Mouse (Mus musculus) frontal cortex, postnatal 14 days (tissue): Measurements from ENCODE around the gene Gm4871.
A peak's percentile ranks its signal among the peaks of the same experiment; 100 is the strongest.

Experiments used
- DNase-seq, 2 experiments: peaks; one replicate each; pipeline ENCODE4 v3.0.0; 2022; ENCODE audit warnings: low spot score in 2 of 2

Gm4871 gene

DNA sequence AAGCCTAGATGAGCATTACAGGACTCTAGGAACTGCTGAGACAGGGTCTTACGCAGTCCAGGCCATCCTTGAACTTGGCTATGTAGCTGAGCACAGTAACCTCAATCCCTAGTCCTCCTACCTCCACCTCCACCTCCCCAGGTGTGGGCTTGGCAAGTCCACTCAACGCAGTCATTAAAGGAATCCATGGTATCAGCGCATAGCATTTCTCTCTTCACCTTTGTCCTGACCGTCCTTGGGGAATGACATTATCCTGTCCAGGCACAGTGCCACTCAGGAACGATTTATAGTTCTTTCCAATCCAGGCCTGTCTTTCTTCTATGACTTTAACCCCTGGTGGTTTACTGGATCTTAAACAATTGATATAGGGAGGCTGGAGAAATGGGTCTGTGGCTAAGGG, 42.1 kb downstream of the Gm4871 start:
- DNase-seq, result no peak

DNA sequence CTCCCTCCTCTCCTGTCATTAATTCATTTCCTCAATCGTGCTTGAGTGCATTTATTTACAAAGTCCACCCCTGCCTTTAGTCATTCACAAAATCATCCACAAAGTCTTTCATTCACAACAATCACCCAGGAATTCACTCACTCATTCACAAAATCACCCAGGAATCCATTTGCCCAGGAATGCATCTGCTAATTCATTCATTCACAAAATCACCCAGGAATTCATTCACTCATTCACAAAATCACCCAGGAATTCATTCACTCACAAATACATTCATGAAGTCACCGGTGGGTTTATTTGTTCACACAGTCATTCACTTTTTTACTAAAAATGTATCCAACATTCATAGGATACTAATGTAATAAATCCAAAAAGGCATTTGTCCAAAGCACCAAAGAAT, 42.5 kb downstream of the Gm4871 start:
- DNase-seq, result no peak

GRCm38 (mm10) chr5:144989061-144989405, 43.5 kb downstream of the Gm4871 start:
- DNase-seq, result no peak

DNA sequence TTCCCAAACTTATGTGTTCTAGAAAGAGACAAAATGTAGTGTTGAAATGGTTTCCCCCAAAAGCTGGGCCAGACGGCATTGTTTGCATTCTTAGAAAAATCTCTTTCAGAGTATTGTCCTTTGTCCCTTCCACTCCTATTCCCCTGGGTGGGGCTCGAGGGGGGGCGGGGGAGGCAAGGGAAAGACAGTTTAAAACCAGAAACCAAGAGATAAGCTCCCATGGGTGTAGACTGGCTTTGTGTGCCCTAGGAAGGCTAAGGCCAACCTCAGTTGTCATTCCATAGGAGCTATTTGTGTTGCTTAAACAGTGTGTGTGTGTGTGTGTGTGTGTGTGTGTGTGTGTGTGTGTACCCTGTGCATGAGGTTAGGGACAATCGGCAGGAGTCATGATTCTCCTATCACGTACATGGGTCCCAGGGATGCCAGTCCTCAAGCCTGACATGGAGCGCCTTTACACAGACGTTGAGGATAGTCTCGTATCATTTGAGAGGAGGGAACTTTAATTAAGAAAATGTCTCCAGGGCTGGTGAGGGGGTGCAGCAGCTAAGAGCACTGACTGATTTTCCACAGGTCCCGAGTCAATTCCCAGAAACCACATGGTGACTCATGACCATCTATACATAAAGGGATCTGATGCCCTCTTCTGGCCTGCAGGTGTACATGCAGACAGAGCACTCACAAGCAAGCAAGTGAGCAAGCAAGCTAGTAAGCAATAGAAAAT, 44.1 kb downstream of the Gm4871 start:
- DNase-seq, result peak; percentile 16 to 38

- DNase-seq, result no peak
These were observed 45.0 kb downstream of the Gm4871 start for GRCm38 (mm10) chr5:144987561-144987960.

DNA sequence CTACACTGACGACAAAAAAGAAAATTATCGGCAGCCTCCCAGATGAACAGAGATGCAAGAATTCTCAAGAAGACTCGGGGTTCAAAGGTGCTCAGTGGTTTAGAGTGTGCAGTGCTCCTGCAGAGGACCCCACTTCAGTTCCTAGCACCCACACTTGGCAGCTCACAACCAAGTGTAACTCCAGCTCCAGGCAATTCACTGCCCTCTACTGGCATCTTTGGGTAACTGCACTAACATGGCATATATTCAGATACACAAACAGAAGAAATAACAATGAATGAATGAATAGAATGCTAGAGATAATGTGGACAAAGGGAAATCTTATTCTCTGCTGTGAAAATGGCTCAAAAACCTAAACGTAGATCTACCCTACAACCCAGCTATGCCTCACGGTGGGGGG, 47.7 kb downstream of the Gm4871 start:
- DNase-seq, result no peak

DNA sequence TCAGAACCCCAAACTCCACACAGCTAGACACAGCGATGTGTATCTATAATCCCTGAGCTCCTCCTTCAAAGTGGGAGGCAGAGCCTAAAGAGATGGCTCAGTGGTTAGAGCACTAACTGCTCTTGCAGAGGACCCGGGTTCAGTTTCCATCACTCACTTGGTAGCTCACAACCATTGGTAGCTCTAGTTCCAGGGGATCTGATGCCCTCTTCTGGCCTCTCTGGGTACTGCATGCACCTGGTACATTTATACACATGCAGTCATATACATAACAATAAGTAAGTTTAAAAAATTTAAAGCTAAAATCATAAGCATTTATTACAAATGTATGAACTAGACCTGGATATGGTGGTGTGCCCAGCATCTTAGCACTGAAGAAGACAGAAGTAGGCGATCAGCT, 49.3 kb downstream of the Gm4871 start:
- DNase-seq, result no peak
